Mouse (Mus musculus): ENCODE results near the gene Aff1. TPM values are rescaled to one million over a fixed set of nuclear protein-coding genes. Genes with fewer than 3 reads are reported as not detected.
A peak's percentile ranks its signal among the peaks of the same experiment; 100 is the strongest.

Aff1 gene
- polyA plus RNA-seq, 1 experiment = 2.9 TPM

DNA sequence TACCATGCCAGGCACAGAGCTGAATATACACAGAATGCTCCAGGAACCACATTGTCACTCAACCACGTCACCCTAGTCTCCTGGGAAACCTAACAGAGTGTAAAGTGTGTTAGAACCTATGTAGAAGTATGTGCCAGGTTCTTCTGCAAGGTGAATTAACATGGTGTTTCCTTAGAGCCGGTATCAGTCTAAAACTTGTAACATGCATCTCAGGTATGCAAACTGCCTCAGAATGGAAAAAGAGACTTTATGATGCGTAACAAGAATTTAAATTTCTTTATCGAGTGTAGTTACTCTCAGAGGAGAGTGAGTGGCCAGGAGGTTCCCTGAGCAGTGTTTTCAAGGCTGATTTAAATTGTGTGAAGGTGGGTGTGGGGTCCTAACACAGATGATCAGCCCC, 85.3 kb downstream of the Aff1 start:
- no peak for DNase-seq (ENCODE audit: low read depth)
- TF ChIP-seq POLR2A (IDR thresholded peaks at IDR 0.05; ENCODE audit: borderline replicate concordance, extremely low read depth, insufficient read depth, insufficient read length, poor library complexity, severe bottlenecking) (no peak), CTCF (IDR thresholded peaks at IDR 0.05; ENCODE audit: borderline replicate concordance, extremely low read depth, insufficient read depth, insufficient read length) (no peak)

DNA sequence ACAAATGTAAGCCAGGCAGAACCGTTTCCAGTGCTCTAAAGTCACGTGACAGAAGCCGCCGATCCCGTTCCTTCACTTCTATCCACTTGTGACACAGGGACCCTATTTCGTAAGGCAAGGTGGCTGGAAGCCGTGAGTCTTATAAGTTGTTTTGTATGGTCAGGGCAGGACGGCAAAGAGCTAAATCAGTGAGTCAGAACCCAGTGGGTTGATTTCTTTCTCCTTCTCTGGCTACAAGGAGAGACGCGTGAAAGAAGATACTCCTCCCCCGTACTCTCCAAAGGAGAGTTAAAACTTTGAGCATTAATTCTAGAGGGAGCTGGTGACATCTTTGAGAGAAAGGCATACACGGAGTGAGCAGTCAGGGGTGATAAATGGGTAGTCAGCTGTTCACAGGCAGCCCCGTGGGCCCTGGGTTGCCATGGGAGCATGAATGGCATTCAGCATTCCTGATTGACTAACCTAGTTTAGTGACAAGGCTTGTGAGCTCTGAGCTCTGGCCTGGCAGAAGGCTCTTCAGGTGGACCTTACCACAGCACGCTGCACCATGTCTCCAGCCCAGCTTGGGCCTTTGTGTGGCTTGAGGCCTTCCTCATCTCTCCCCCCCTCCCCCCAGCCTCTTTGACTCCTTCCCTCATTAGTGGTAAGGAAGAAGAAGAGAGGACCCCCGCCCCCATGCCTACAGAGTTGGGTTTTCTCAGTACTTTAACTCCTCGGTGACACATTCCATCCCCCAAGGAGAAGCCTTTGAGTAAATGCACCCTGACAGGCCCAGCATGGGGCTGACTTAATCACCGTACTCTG, 86.3 kb downstream of the Aff1 start:
- DNase-seq (ENCODE audit: low read depth) = peak; percentile 91
- TF ChIP-seq POLR2A (IDR thresholded peaks at IDR 0.05; ENCODE audit: borderline replicate concordance, extremely low read depth, insufficient read depth, insufficient read length, poor library complexity, severe bottlenecking) (no peak), CTCF (IDR thresholded peaks at IDR 0.05; ENCODE audit: borderline replicate concordance, extremely low read depth, insufficient read depth, insufficient read length) (no peak)

DNA sequence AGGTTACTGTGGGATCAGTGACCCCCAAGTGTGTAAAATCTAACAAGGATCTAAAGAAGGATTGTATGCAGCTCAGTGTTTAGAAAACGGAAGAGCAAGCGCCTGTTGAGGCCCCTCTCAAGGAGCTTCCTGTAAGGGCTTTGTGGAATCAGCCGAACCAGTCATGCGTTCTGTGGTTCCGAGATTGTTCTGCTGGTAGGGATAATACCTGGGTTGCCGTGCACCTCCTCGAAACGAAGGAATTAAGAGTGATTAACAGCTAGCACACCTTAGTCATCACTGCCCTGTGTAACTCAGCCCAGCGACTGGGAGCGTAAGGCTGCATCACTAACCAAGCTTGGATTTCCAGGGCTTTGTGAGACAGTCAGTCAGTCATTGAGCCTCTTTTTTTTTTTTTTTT, 87.7 kb downstream of the Aff1 start:
- DNase-seq (ENCODE audit: low read depth) = no peak
- TF ChIP-seq POLR2A (IDR thresholded peaks at IDR 0.05; ENCODE audit: borderline replicate concordance, extremely low read depth, insufficient read depth, insufficient read length, poor library complexity, severe bottlenecking) (no peak), CTCF (IDR thresholded peaks at IDR 0.05; ENCODE audit: borderline replicate concordance, extremely low read depth, insufficient read depth, insufficient read length) (no peak)

DNA sequence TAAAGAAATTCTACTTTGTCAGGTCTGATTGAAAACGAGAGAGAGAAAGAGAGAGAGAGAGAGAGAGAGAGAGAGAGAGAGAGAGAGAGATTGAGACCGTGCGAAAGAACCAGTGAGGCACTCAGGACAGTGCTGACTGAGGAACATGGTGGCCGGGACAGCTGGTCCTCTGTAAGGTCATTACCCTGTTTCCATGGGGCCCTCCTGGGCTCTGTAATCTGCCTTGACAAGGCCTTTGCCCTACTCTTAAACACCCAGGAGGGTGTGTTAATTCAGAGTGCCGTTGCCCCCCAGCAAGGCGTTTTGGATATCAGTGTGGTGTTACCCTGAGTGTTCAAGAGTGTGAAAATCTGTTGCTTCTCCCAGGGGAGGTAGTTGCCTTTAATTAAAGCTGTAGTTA, 88.1 kb downstream of the Aff1 start:
- DNase-seq (ENCODE audit: low read depth) = peak; percentile 43
- TF ChIP-seq POLR2A (IDR thresholded peaks at IDR 0.05; ENCODE audit: borderline replicate concordance, extremely low read depth, insufficient read depth, insufficient read length, poor library complexity, severe bottlenecking) = no peak
- TF ChIP-seq CTCF (IDR thresholded peaks at IDR 0.05; ENCODE audit: borderline replicate concordance, extremely low read depth, insufficient read depth, insufficient read length) = no peak

DNA sequence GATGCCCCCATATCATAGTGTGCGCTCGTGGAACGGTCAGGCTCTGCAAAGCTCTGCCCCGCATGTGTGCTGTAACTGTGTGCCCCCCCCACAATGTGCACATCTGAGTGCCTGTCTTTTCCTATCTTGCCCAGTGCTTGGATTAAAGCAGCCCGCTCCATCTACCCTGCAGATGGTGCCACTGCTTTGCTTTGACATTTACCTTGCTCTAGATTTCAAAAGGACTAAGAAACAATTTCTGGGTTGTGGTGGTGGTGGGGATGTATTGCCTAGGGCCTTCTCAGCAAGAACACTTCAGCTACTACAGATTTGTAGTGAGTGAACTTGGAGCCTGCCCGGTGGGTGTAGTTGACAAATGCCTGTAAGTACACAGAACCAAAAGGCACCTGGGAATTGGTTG, 88.7 kb downstream of the Aff1 start:
- DNase-seq (ENCODE audit: low read depth) = no peak
- TF ChIP-seq CTCF (IDR thresholded peaks at IDR 0.05; ENCODE audit: borderline replicate concordance, extremely low read depth, insufficient read depth, insufficient read length) (no peak), POLR2A (IDR thresholded peaks at IDR 0.05; ENCODE audit: borderline replicate concordance, extremely low read depth, insufficient read depth, insufficient read length, poor library complexity, severe bottlenecking) (no peak)

DNA sequence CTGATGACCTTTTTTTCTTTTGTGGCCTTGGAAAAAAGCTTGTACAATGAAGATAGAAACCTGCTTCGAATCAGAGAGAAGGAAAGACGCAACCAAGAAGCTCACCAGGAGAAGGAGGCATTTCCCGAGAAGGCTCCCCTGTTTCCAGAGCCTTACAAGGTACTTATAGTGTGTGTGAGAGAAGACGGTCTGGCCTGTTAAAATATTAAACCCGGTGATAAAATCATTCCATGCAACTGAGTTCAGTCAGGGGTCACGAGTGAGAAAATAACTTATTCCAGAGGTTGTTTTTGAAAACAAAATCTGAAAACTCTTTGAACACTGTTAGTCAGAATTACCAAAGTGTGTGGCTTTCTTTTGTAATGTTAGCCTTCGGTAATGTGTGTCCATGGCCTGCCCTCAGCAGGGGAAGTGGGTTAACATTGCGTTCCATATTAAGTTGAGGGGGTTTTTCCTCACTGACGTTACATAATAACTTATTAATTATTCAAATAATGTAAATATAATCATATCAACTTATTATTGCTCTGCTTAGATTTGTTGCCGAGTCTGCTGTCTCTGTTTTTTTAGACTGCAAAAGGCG, 91.0 kb downstream of the Aff1 start:
- TF ChIP-seq POLR2A (IDR thresholded peaks at IDR 0.05; ENCODE audit: borderline replicate concordance, extremely low read depth, insufficient read depth, insufficient read length, poor library complexity, severe bottlenecking) (no peak), CTCF (IDR thresholded peaks at IDR 0.05; ENCODE audit: borderline replicate concordance, extremely low read depth, insufficient read depth, insufficient read length) (no peak)
- DNase-seq (ENCODE audit: low read depth) = no peak

DNA sequence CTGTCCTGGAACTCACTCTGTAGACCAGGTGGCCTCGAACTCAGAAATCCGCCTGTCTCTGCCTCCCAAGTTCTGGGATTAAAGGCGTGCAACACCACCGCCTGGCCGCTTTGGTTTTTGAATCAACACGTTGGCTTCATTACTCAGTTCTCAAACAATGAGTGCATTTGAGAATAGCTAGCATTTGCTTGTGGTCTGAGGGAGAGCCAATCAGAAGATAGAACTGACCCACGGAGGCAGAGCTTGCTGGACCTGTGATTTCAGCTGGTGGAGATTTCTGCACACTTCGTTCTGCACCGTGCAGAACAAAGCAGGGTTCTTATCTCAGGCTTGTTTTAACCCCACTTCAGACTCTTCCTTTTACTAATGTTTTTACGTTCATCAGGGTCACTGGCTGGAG, 93.9 kb downstream of the Aff1 start:
- TF ChIP-seq CTCF (IDR thresholded peaks at IDR 0.05; ENCODE audit: borderline replicate concordance, extremely low read depth, insufficient read depth, insufficient read length) (no peak), POLR2A (IDR thresholded peaks at IDR 0.05; ENCODE audit: borderline replicate concordance, extremely low read depth, insufficient read depth, insufficient read length, poor library complexity, severe bottlenecking) (no peak)
- no peak for DNase-seq (ENCODE audit: low read depth)

DNA sequence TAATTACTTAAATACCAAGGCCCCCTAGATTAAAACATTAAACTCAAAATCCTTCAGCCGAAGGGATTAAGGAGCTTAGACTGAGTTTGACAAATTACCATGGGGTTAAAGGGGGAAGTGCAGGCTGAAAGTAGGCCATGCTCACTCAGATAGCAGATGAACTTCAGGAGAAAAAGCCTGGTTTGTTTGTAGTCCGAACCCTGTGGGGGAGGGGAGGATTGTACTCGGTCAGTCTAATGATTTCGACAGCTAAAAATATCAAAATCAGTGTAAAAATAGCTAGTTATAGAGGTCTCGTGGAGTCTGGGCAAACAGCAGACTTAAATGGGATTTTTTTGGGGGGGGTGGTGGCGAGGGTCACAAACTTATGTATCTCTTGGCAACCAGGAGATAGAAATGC, 96.3 kb downstream of the Aff1 start:
- no peak for DNase-seq (ENCODE audit: low read depth)
- TF ChIP-seq CTCF (IDR thresholded peaks at IDR 0.05; ENCODE audit: borderline replicate concordance, extremely low read depth, insufficient read depth, insufficient read length) = no peak
- no peak for TF ChIP-seq POLR2A (IDR thresholded peaks at IDR 0.05; ENCODE audit: borderline replicate concordance, extremely low read depth, insufficient read depth, insufficient read length, poor library complexity, severe bottlenecking)

DNA sequence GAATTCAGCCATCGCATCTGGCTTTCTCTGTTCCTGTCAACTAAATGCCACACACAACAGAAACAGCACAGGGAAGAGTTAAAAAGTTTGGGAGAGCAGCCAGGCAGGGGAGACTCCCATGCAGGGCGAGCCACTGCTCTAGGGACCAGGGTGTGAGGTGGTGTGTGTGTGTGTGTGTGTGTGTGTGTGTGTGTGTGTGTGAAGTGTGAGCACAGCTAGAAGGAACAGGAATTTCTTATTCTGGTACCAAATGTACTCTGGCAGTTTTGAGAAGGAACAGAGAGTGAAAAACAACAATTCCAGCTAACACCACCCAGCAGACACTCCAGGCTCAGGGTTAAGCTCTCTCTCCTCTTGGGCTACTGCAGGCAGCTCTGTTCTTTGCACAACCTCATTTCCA, 96.8 kb downstream of the Aff1 start:
- no peak for TF ChIP-seq POLR2A (IDR thresholded peaks at IDR 0.05; ENCODE audit: borderline replicate concordance, extremely low read depth, insufficient read depth, insufficient read length, poor library complexity, severe bottlenecking)
- TF ChIP-seq CTCF (IDR thresholded peaks at IDR 0.05; ENCODE audit: borderline replicate concordance, extremely low read depth, insufficient read depth, insufficient read length) = no peak
- peak; percentile 76 for DNase-seq (ENCODE audit: low read depth)

DNA sequence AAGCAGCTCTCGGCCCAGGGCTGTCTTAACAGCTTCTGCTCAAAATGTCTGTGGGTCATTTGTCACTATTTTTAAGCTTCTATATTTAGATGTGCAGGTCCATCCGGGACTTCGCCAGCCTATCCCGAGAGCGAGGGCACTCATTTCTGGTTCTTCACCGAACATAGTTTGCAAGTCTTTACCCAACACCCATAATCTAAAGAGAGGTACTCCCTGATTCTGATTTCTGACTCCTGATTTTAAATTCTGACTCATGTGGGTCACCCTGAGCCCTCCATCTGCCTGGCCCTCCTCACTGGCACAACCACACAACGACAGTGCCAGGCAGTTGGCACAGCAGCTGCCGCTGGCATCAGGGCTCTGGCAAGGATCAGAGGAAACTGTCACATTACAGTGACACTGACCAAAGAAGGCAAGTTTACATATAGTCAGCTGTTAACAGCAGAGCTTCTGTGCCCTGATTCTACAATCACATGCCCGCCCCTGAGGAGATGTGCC, 97.5 kb downstream of the Aff1 start:
- TF ChIP-seq CTCF (IDR thresholded peaks at IDR 0.05; ENCODE audit: borderline replicate concordance, extremely low read depth, insufficient read depth, insufficient read length) = no peak
- no peak for TF ChIP-seq POLR2A (IDR thresholded peaks at IDR 0.05; ENCODE audit: borderline replicate concordance, extremely low read depth, insufficient read depth, insufficient read length, poor library complexity, severe bottlenecking)
- DNase-seq (ENCODE audit: low read depth) = peak; percentile 79

DNA sequence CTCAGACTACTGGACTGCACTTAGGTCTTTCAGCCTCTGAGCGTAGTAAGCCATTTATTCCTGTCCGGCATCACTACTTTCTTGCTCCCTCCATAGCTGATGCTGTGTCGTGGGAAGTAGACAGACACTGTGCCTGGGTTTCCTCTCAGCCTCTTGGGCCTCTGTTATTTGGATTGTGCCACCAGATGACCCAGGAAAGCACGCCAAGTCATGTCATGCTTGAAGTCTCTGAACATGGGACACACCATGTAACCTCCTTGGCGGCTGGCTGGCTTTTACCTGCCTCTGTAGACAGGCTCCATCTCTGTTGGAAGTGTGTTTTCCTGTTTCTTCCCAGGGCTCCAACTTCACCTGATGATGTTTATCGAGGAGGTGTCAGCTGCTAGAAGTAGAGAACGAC, 99.6 kb downstream of the Aff1 start:
- TF ChIP-seq POLR2A (IDR thresholded peaks at IDR 0.05; ENCODE audit: borderline replicate concordance, extremely low read depth, insufficient read depth, insufficient read length, poor library complexity, severe bottlenecking) (no peak), CTCF (IDR thresholded peaks at IDR 0.05; ENCODE audit: borderline replicate concordance, extremely low read depth, insufficient read depth, insufficient read length) (no peak)
- DNase-seq (ENCODE audit: low read depth) = no peak

DNA sequence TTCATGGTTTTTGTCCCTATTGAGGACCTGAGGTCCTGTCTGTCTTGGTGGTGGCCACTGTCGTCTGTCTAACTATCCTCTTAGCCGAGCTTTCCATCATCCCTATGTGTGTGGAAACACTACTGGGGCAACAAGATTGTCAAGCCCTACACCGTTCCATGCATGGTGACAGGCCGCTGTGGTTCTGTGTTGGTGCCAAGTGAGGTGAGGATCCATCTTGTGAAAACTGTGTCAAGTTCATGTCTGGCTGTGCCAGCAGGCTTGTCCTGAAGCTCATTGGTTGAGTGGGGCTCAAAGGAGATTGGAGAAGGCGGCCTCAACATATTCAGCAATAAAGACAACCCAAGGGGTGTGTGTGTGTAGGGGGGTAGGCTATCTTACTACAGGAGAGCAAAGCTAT, 102.9 kb downstream of the Aff1 start:
- TF ChIP-seq POLR2A (IDR thresholded peaks at IDR 0.05; ENCODE audit: borderline replicate concordance, extremely low read depth, insufficient read depth, insufficient read length, poor library complexity, severe bottlenecking) (no peak), CTCF (IDR thresholded peaks at IDR 0.05; ENCODE audit: borderline replicate concordance, extremely low read depth, insufficient read depth, insufficient read length) (no peak)
- DNase-seq (ENCODE audit: low read depth) = no peak

Data from brain, embryonic 14.5 days (tissue).